Mouse (Mus musculus) central nervous system, embryonic 14 days (tissue): ENCODE data around the gene Olfr31. TPM values are rescaled to one million over a fixed set of nuclear protein-coding genes. Genes with fewer than 3 reads are reported as not detected.

ENCODE experiments used
- polyA plus RNA-seq: library from polyadenylated mRNA; depleted of rRNA; stranded (reverse); fragments of >200 nt; gene quantifications from 2 replicates; pipeline ENCODE4 v1.2.3, GENCODE M21; 2012; rRNA removed

Olfr31 gene
- not detected in 2 replicates for polyA plus RNA-seq

GRCm38 (mm10) chr14:14322528-14322927 lies at the start of gene Olfr31:
Gene Olfr31 (plus strand): TSS chr14:14322828.

GRCm38 (mm10) chr14:14345948-14346812 lies 23.6 kb downstream of the Olfr31 start, which contains the start of gene Il3ra:
Gene Il3ra (plus strand): TSS chr14:14346275.

Other genes starting within 250 kb of the Olfr31 start
- gene Psmd6, start 201.8 kb upstream of the Olfr31 start, polyA plus RNA-seq = 124 and 132 TPM in 2 replicates
- gene Olfr720, start 136.0 kb upstream of the Olfr31 start, polyA plus RNA-seq = not detected in 2 replicates
- gene Il3ra, start 23.4 kb downstream of the Olfr31 start, polyA plus RNA-seq = 10.1 and 15.8 TPM in 2 replicates
- gene Olfr721-ps1, start 78.5 kb downstream of the Olfr31 start, polyA plus RNA-seq = not detected in 2 replicates